Mouse (Mus musculus): ENCODE data around the gene Gm27235.

- no peak for TF ChIP-seq POLR2A (IDR thresholded peaks at IDR 0.05; ENCODE audit: low read depth, low read length)
- TF ChIP-seq CTCF (IDR thresholded peaks at IDR 0.05; ENCODE audit: borderline replicate concordance, insufficient read depth, low read length), result no peak
These were observed 11.9 kb downstream of the Gm27235 start, which contains the start of gene Gm17727 for GRCm38 (mm10) chr9:35778009-35778408.
